Mouse (Mus musculus): ENCODE results near the gene Cldn6.

Gene Cldn6

DNA sequence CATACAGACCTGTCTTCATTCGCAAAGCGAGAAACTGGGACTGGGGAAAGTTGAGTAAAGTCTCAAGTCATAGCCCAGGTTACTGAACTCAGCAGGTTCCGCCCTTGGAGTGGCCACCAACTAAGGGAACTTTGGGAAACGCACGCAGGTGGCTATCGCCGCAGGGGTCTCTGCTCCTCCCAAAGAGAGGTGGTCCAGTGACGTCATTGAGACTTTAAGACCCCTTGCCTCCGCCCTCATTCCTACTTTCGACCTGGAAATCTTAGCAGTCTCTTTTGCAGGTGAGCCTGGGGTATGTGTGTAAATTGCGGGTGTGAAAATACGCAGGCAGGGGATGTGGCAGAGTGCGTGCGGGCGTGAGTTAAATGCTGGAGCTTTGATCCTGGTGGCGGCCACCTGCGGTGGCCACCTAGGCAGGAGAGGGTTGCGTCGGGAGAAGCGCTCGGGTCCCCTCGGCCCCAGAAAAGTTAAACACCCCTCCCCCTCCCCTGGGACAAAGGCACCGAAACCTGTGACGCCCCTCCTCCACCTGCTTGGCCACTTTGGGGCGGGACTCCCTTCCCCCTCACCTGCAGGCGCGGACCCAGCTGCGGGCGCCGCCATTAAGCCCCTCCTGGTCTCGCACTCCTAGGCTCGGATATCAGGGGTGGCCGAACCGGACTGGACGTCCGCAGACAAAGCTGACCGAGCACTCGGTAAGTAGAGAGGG is at the start of gene Cldn6:
Gene Cldn6 (plus strand): TSS at position 123 of the 709 bp plus-strand sequence.
- no peak for DNase-seq (ENCODE audit: low spot score)

GRCm38 (mm10) chr17:23630195-23631020 is 48.6 kb upstream of the Cldn6 start:
- peak; percentile 76 for DNase-seq (ENCODE audit: low spot score)

- no peak for DNase-seq (ENCODE audit: low spot score)
Measured at GRCm38 (mm10) chr17:23631241-23631640, 47.8 kb upstream of the Cldn6 start.

DNA sequence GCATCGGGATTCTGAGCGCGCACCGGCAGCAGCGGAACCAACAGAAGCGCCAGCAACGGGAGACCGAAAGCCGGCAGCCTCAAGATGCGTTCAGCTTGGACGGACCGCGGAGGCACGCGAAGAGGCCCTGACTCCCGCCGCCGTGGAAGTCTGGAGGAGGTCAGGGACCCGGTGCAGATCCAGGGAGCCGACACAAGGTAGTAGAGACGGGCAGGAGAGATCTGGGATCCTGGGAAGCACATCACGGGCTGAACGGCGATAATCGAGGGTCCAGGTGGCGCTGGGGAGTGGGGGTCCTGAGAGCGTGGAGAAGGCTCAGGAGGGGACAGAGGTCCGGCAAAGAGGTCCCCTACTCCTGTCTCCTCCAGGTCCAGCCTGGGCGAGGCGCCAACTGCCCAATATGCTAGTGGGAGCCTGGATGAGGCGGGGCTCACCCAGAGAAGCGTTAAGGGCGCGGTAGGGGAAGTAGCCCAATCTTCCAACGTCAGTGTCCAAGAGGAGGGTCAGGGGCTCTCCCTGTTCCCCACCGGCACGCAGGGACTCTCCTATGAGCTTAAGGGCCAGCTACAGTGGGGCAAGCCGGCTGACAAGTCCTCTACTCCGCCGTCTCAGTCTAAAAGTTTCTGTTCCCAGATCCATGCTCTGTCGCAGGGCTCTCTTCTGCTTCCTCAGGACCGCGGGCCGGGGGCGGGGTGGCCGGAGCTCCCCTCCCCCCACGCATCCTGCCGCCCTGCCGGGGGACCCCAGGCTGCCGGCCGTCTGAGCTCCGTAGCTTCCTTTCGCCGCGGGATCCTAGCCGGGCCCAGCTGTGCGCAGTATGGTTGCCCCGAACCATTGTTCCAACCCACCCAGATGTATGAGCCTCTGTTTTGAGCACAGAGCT is 34.2 kb upstream of the Cldn6 start, which contains the start of gene Mmp25:
Gene Mmp25 (minus strand): TSS at position 665 of the 883 bp plus-strand sequence.
- DNase-seq (ENCODE audit: low spot score), result no peak

DNA sequence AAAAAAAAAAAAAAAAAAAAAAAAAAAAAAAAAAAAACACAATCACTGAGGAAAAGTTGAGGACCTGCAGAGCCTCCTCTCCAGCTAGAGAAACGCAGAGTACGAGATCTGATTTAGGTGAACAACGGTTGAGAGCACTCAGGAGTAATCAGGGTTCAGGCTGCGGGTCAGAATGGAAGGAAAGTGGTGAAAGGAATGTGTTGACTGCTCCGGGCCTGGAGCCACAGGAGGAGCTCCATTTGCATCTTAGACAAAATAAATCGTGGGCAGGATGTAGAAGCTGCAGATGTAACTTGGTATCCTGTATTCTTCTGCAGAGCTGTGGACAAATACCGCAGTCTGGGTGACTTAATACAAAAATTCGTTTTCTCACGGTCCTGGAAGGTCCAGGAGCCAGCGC is 33.2 kb upstream of the Cldn6 start:
- no peak for DNase-seq (ENCODE audit: low spot score)

DNA sequence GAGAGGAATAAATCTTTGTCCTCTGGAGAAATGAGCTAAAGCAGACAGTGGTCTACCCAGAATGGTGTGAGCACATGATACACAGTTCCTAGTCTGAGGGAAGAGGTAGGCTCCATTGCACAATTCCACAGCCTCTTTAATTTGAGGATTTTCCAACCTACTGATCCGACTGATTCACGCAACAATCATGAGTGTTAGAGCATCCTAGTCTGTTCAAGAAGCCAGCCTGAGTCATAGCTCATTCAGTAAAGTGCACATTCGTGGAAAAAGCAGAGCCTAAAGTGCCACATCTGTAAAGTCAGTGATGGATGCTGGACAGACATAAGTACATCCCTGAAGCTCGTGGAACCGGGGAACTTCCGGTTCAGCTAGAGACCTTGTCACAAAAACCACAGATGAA is 27.7 kb upstream of the Cldn6 start:
- no peak for DNase-seq (ENCODE audit: low spot score)

DNA sequence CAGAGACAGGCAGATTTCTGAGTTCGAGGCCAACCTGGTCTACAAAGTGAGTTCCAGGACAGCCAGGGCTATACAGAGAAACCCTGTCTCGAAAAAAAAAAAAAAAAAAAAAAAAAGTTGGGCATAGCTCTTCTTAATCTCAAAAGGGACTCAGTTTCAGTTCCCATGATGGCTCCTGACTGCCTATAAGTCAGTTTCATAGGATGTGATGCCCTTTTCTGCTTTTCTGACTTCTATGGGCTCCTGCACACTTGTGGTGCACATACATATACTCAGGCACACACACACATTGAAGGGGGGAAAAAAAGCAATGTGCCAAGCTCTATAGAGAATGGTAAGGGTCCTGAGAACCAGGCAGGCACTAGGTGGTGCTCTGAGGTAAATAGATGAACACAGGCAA is 25.7 kb upstream of the Cldn6 start:
- DNase-seq (ENCODE audit: low spot score), result no peak

GRCm38 (mm10) chr17:23654001-23654400 is 25.0 kb upstream of the Cldn6 start:
- no peak for DNase-seq (ENCODE audit: low spot score)

DNA sequence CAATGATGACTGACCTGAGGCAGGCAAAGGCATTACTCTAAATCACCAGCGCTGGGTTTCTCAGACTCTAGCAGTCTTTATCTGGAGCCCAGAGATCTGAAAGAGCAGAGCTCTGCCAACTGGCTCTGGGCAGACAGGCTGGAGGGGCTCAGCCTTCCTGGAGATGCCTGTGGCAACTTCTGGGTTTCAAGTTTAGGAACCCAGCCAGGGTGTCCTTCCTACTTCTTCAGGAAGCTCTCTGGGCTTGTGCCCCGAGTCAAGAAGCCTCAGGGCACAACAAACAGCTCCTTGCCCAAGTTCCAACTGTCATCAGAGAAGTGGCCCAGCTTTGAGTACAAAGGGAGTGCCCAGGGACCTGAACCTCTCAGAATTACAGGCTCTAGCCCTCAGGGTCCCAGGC is 24.6 kb upstream of the Cldn6 start:
- no peak for DNase-seq (ENCODE audit: low spot score)

GRCm38 (mm10) chr17:23658450-23658849 is 20.6 kb upstream of the Cldn6 start:
- DNase-seq (ENCODE audit: low spot score), result no peak

DNA sequence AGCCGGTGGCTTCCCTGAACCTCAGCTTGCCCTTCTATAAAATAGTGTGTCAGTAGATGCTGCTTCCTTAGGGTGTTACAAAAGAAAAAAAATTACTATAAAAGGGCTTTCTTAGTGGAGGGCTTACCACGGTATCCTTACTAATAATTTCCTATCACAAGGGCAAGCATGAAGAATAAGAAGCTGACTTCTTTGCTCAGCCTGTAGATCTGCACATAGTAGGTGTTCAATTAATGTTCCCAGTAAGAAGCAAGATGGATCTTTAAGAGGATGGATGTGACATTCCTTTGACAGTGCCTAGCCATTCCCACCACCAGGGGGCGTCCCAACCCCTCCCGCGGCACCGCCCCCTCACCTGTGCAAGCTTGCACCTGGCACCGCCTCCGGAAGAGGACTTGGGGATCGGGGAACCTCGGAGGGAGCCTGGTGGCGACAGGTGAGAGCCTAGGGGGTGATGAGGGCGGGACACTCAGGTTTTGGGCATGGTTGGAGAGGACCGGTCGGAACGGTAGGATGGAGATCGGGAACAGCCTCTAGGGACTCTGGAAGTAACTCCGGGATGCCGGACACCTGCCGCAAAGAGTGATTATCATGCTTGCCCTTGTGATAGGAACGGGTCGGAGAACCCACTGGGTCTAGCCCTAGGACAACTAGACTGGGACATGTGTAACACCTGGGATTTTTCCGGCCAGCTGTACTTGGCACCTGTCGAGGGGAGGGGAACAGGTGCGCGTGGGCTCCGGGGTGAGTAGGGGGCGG is 18.8 kb upstream of the Cldn6 start, which contains the start of gene Bicdl2:
Gene Bicdl2 (plus strand): TSS at position 390 of the 759 bp plus-strand sequence.
- peak; percentile 86 for DNase-seq (ENCODE audit: low spot score)

DNA sequence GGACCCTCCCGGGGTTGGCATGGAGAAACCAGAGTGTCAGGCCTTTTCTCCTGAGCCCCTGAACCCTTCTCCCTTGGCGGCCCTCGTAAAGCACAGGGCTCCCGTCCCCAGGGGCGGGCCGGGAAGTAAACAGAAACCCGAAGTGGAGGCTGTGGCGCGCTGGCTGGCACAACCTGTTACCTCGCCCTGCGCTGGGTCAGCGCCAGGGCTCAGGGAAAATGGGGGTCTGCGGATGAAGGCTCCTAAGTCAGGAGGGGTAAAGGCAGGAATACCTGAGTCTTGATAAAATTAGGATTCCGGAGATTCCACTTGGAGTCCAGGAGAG is 18.2 kb upstream of the Cldn6 start:
- no peak for DNase-seq (ENCODE audit: low spot score)

GRCm38 (mm10) chr17:23661526-23661925 is 17.5 kb upstream of the Cldn6 start:
- no peak for DNase-seq (ENCODE audit: low spot score)

DNA sequence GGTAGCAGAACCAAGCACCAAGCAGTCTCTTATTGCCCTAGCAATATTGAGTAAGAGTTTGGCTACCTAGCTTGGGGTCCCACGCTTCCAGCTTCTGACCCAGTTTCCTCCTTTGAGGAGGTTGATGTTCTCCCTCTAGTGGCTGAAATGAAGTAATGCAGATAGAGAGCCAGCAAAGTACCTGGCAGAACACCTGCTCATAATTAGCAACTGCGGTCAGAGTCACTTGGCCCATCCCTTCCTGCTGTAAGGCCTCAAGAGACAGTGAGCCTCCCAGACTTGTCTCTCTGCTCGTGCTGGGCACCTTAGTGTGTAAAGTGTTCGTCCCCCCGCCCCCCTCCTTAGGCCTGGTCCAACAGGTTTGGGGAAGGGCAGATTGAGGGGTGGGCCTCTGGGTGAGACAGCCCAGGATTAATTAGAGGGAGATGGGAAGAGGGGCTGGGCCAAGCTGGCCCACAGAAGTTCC is 14.5 kb upstream of the Cldn6 start:
- no peak for DNase-seq (ENCODE audit: low spot score)

- DNase-seq (ENCODE audit: low spot score), result no peak
Measured at GRCm38 (mm10) chr17:23665511-23665910, 13.5 kb upstream of the Cldn6 start.

- no peak for DNase-seq (ENCODE audit: low spot score)
Measured at GRCm38 (mm10) chr17:23670516-23671074, 8.5 kb upstream of the Cldn6 start.

DNA sequence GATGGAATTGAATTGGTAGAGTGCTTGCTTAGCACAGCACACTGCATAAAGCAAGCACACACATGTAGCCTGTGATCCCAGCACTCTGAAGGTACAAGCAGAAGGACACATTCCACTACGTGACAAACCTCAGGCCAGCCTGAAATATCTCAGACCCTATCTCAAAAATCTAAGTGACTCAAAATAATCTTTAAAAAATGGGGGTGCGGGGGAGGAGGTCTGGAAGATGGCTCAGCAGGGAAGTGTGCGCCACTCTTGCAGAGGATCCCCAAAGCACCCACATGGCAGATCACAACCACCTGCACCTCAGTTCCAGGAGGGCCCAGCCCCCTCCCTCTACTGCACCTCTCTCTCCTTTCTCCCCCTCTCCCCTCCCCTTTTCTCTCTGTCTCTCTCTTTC is 7.5 kb upstream of the Cldn6 start:
- no peak for DNase-seq (ENCODE audit: low spot score)

DNA sequence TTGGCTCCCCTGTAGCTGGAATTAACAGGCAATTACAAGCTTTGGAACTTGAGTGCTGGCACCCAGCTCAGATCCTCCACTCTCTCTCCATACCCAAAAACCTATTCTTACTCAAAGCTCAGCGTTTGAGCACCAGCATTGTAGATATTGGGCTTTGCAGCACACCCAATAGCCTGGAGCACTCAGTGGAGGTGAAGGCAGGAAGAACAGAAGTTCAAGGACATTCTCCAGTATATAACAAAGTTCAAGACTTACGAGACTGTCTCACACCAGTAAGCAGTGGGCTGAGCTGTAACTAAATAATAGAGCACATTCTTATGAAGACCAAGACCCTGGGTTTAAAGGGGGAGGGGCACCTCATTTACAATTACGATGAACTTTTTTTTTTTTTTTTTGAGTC is 6.3 kb upstream of the Cldn6 start:
- DNase-seq (ENCODE audit: low spot score), result no peak

DNA sequence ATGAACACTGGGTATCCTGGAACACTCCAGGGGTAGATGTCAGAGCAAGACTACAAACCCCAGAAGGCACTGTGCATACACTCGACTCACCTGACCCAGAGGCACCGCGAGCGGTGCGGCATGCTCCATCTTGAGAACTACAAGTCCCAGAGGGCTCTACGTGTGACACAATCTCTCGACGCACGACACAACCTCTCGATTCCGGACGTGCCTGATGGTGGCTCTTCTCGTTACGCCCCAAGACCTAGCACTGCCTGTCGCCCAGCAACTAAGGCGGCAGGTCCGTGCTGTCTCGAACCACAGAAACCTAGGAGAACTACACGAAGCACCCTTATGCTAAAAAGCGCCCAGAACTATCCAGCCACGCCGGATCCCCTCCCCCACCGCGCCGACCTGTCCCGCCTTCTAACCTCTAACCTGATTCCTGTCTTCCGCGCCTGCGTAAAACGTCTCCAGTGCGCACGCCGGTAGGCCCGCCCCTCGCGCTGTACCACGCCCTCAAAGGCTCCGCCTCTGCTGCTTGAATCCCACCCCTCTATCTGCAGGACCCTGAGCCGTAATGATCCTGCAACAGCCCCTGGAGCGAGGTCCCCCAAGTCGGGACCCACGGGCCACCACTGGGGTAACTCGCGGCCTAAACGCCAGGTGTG is 5.5 kb upstream of the Cldn6 start, which contains the start of the genes Hcfc1r1 and Thoc6:
Gene Hcfc1r1 (plus strand): TSS at position 173 of the 650 bp plus-strand sequence.
Gene Thoc6 (minus strand): TSS at position 459 of the 650 bp plus-strand sequence.
- DNase-seq (ENCODE audit: low spot score), result peak; percentile 90

DNA sequence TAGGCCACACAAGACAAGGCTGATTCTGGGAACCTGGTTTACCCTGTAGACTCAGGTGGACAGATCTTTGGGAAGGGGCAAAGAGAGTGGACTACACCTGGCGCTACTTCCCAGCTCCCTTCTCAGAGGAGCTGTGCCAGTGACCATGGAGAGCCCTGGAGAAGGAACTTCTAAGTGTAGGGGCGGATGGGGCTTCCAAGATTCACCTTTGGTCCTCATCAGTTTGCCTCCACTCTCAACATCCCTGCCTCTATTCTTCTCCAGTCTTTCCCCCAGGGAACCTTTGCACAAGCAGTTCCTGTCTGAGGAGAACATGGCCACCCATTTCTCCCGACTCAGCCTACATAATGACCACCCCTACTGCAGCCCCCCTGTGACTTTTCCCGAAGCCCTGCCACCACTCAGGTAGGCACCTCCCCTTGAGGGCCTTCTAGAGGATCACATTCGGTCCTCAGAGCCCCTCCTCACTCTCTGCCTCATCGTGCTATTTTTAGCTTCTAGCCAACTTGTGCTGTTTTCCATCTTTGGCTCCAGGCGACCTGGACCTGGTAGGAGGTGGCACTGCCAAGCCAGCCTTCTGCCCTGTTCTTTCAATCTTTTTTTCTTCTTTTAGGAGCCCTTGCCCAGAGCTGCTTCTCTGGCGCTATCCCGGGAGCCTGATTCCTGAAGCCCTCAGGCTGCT is 4.6 kb upstream of the Cldn6 start:
- no peak for DNase-seq (ENCODE audit: low spot score)
